Mouse (Mus musculus): ENCODE results near the gene Med12l. TPM values are rescaled to one million over a fixed set of nuclear protein-coding genes. Genes with fewer than 3 reads are reported as not detected.
A peak's percentile ranks its signal among the peaks of the same experiment; 100 is the strongest.

The Med12l gene
- polyA plus RNA-seq, 1 experiment from 2014 or later: 2.4 TPM

DNA sequence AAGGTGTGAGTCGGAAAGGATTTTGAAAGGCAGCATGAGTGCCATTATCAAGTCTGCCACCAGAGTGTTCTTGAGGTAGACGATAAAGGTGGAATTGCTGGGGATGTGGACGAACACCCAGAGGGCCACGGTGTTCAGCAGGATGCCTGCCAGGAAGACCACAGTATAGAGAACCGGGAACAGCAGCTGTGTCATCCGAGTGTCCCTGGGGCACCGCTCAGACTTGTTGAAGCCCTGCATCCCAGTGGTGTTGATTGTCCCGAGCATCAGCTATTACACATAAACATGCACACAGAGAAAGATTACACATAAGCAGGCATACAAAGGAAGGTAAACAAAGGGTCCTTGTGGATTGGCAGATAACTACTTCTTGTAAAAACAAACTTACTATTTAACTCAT, 204.5 kb downstream of the Med12l start:
- H3K27me3 ChIP-seq: no peaks in the 10 kb centered on the region
- H3K36me3 ChIP-seq: no peaks in the 10 kb centered on the region
- no peak for ATAC-seq (replicated peaks; ENCODE audit: low FRiP score)
- peaks cover 5% of the 10 kb centered on the region for H3K4me1 ChIP-seq
- WGBS: 75% methylated on average over 8 of the region's 8 CpGs
- H3K27ac ChIP-seq: no peak overlapping the region
- no peak overlapping the region for H3K9ac ChIP-seq
- no peaks in the 10 kb centered on the region for H3K9me3 ChIP-seq (replicated peaks)
- H3K4me3 ChIP-seq (replicated peaks): no peak overlapping the region
- H3K4me2 ChIP-seq: no peak overlapping the region

DNA sequence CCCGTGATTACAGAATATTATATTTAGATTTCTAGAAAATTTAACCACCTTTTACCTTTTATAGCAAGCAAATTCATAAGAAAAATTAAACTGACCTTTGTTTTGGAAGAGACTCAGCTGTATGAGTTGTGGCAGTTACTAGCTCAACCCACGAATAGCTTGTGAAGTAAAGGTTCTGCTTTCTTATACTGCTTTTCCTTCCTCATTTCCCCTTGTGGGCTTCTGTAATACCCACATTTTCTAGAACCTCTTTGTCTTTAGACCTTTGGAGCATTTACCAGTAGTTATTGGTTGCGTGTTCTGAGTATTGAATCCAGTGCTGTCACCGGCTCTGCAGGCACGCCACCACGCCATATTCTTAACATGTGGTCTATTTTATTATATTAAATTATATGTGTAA, 205.1 kb downstream of the Med12l start, which contains the start of gene P2ry13:
Gene P2ry13 (minus strand): TSS at position 156 of the 400 bp plus-strand sequence.
- Histone ChIP-seq H3K4me1 (peaks cover 5% of the 10 kb centered on the region), H3K9me3 (replicated peaks) (no peaks in the 10 kb centered on the region), H3K27ac (no peak within 1 kb of the TSS), H3K9ac (no peak within 1 kb of the TSS), H3K27me3 (no peaks in the 10 kb centered on the region), H3K36me3 (no peaks in the 10 kb centered on the region), H3K4me3 (replicated peaks) (no peak within 1 kb of the TSS), H3K4me2 (no peak within 1 kb of the TSS)
- 91% methylated on average over 6 of the region's 6 CpGs for WGBS
- ATAC-seq (replicated peaks; ENCODE audit: low FRiP score): no peak

DNA sequence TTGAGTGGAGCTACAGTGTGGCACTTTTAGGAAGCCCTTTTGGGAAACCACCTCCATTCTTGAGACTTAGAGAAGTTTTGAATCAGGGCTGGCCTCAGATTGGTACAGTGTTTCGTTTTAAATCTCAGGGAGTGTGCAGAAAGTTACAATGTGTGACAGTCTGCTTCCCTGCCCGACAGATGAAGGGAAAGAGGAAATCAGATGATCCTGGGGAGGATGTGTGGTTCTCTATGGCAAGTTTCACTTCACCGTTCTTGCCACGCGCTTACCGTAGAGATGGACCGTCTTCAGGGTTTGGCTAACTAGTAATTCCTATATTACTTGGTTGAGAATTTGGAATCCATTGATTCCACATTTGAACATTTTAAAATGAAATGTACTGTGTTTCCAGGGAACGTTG, 206.2 kb downstream of the Med12l start:
- 82% methylated on average over 8 of the region's 8 CpGs for WGBS
- H3K9me3 ChIP-seq (replicated peaks): no peaks in the 10 kb centered on the region
- no peak overlapping the region for H3K27ac ChIP-seq
- no peak overlapping the region for H3K4me3 ChIP-seq (replicated peaks)
- no peaks in the 10 kb centered on the region for H3K36me3 ChIP-seq
- ATAC-seq (replicated peaks; ENCODE audit: low FRiP score): no peak
- H3K27me3 ChIP-seq: no peaks in the 10 kb centered on the region
- H3K4me1 ChIP-seq: peaks cover 5% of the 10 kb centered on the region
- no peak overlapping the region for H3K9ac ChIP-seq
- no peak overlapping the region for H3K4me2 ChIP-seq

DNA sequence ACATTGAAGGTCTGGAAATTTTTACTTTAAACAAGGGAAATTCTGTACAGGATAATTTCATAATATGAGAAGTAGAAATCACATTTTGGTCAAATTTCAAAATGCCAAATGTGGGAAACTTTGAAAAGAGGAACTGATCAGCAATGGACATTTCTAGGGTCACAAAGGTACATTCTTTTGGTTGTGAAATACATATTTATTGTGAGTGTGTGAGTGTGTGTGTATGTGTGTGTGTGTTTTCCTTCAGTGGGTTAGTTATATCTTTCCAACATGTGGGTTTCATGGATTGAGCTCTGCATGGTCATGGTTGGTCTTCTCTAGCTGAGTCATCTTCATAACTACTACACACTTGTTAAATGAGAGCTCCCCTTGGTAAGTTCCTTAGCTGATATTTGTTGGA, 206.8 kb downstream of the Med12l start:
- Histone ChIP-seq H3K9me3 (replicated peaks) (no peaks in the 10 kb centered on the region), H3K4me2 (no peak overlapping the region), H3K4me1 (peaks cover 5% of the 10 kb centered on the region), H3K27me3 (no peaks in the 10 kb centered on the region), H3K4me3 (replicated peaks) (no peak overlapping the region), H3K36me3 (no peaks in the 10 kb centered on the region), H3K27ac (no peak overlapping the region), H3K9ac (no peak overlapping the region)
- ATAC-seq (replicated peaks; ENCODE audit: low FRiP score): no peak

DNA sequence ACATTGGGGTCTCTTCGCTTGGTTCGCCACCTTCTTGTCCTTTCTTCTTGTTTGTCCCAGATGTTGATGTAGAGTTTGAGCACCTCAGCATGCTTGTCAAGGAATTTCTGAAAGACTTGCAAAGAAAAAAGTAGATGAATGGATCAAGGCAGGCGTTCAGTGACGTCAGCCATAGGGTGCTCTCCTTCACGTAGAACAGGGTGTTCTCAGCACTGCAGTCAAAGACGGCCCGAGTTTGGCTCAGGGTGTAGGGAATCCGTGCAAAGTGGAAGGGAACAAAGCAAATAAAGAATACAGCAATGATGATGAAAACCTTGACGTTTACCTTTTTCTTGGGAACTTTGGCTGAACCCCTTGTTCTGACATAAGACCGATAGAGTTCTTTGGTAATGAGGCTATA, 211.6 kb downstream of the Med12l start:
- no peak for ATAC-seq (replicated peaks; ENCODE audit: low FRiP score)
- no peaks in the 10 kb centered on the region for H3K9me3 ChIP-seq (replicated peaks)
- H3K27me3 ChIP-seq: no peaks in the 10 kb centered on the region
- 94% methylated on average over 10 of the region's 10 CpGs for WGBS
- H3K9ac ChIP-seq: no peak overlapping the region
- no peaks in the 10 kb centered on the region for H3K36me3 ChIP-seq
- H3K4me1 ChIP-seq: no peaks in the 10 kb centered on the region
- H3K4me3 ChIP-seq (replicated peaks): no peak overlapping the region
- H3K27ac ChIP-seq: no peak overlapping the region
- H3K4me2 ChIP-seq: no peak overlapping the region

DNA sequence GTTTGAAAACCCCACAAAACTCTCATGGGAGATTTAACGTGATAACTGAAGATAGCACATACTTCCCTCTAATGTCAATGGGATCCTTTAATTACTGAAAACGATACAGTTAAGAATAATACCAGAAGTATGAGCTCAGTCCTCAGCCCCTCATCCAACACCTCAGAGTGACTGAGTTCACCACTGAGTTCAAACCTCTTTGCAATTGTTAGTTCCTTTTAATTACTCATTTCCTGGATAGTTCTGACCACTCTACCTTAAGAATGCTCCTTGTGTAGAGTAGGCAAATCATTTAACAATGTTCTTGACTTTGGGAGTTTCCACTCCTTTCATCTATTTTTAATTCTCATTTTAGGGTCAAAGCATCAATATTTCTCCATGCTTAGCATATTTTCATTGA, 213.7 kb downstream of the Med12l start:
- H3K27ac ChIP-seq: no peak overlapping the region
- H3K4me2 ChIP-seq: no peak overlapping the region
- WGBS: 87% methylated on average over 2 of the region's 2 CpGs
- ATAC-seq (replicated peaks; ENCODE audit: low FRiP score): no peak
- H3K4me3 ChIP-seq (replicated peaks): no peak overlapping the region
- H3K4me1 ChIP-seq: no peaks in the 10 kb centered on the region
- no peaks in the 10 kb centered on the region for H3K9me3 ChIP-seq (replicated peaks)
- no peak overlapping the region for H3K9ac ChIP-seq
- H3K36me3 ChIP-seq: no peaks in the 10 kb centered on the region
- H3K27me3 ChIP-seq: no peaks in the 10 kb centered on the region

DNA sequence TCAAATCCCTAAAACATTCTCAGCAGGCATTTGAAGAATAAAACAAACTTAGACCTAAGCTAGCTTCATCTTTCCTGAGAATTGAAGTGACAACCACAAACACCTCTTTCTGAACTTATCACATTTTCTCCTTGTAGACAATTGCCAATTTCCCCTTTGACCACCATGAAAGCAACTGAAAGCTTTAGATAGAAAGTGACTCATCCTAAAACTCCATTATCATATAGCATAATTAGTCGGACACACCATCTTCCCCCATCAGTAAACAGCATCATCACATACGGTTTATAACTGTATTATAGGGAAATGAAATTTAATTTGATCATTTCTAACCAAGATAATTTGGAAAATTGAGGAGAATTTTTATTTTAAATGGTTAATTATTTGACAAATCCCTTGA, 216.7 kb downstream of the Med12l start:
- no peaks in the 10 kb centered on the region for H3K27me3 ChIP-seq
- WGBS: 86% methylated on average over 2 of the region's 2 CpGs
- ATAC-seq (replicated peaks; ENCODE audit: low FRiP score): no peak
- H3K4me2 ChIP-seq: no peak overlapping the region
- no peak overlapping the region for H3K9ac ChIP-seq
- no peak overlapping the region for H3K4me3 ChIP-seq (replicated peaks)
- H3K27ac ChIP-seq: no peak overlapping the region
- H3K4me1 ChIP-seq: no peaks in the 10 kb centered on the region
- H3K36me3 ChIP-seq: no peaks in the 10 kb centered on the region
- no peaks in the 10 kb centered on the region for H3K9me3 ChIP-seq (replicated peaks)

DNA sequence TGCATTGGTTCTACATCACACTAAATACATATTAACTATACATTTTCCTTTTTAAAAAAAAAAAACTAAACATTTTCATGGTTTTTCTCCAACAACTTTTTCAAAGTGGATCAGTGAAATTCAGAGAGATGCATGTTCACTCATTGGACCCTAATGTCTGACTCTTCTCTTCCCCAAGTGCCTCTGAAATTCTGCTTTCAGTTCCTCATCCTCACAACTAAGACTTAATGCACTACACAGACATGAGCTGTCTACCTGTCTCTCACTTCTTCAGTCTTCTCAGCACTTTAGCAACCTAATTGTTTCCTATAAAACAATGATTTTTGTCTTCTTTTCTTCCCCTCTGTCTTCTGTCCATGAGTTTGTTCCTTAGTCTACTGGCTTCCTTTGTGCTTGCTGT, 219.8 kb downstream of the Med12l start:
- H3K9me3 ChIP-seq (replicated peaks): no peaks in the 10 kb centered on the region
- no peak overlapping the region for H3K9ac ChIP-seq
- no peak overlapping the region for H3K4me2 ChIP-seq
- H3K36me3 ChIP-seq: no peaks in the 10 kb centered on the region
- H3K27me3 ChIP-seq: no peaks in the 10 kb centered on the region
- no peak overlapping the region for H3K27ac ChIP-seq
- peaks cover 8% of the 10 kb centered on the region for H3K4me1 ChIP-seq
- H3K4me3 ChIP-seq (replicated peaks): no peak overlapping the region
- no peak for ATAC-seq (replicated peaks; ENCODE audit: low FRiP score)

DNA sequence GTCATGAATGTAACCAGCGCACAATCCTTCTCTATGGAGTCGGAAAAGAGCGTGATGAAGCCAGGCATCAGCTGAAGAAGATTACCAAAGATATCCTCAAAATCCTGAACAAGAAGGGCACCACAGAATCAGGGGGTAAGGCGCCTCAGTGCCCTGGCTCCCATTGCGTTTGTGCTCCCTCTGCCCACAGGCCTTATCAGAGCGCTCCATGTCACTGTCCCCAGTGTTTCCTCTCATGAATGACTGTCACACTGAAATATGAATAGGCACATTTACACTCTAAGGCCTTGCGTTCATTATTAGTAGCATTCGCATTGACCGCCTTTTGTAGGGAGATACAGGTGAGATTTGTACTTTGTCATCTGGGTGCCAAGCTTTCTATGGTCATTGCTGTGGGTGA, 222.1 kb downstream of the Med12l start:
- ATAC-seq (replicated peaks; ENCODE audit: low FRiP score): no peak
- WGBS: 96% methylated on average over 9 of the region's 9 CpGs
- no peak overlapping the region for H3K9ac ChIP-seq
- H3K27ac ChIP-seq: no peak overlapping the region
- H3K36me3 ChIP-seq: no peaks in the 10 kb centered on the region
- H3K4me1 ChIP-seq: peaks cover 8% of the 10 kb centered on the region
- H3K4me2 ChIP-seq: no peak overlapping the region
- no peak overlapping the region for H3K4me3 ChIP-seq (replicated peaks)
- no peaks in the 10 kb centered on the region for H3K27me3 ChIP-seq
- H3K9me3 ChIP-seq (replicated peaks): no peaks in the 10 kb centered on the region

DNA sequence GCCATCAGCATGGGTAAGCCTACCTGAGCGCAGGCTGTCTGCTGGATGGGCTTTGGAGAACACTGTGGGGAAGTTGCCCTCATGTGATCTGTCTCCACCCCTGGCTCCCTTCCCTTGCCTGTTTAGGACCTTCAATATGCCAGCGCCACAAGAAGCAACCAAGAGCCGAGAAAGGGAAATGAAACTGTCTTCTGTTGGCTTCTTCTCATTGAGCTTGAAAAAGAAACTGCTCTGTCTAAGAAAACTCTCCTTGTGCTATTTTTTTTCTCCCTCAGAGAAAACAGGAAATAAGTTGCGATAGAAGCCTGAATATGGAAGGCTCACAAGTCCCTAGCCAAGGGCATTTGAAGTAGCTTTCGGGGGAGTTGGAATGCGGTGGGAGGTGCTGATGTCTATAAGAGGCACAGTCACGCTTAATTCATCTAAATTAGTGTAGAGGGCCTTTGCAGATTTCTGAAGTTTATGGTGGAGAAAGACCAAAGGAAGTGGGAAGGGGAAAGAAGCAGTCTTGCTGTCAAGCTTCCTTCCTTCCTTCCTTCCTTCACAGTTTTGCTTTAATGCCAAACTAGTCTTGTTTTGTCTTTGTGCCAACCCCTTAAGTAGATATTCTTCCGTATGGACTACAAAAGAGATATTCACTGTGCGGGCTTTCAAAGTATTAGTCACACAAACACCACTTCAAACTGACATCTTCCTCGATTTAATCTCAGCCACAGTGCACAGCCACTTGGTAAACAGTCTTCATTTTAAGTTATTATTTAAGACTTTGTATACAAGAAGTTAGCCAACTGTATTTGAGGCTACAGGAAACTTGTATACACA, 223.3 kb downstream of the Med12l start:
- Histone ChIP-seq H3K27me3 (no peaks in the 10 kb centered on the region), H3K4me2 (no peak overlapping the region; the same call in 1 of the 2 replicates), H3K36me3 (no peaks in the 10 kb centered on the region), H3K4me1 (peaks cover 8% of the 10 kb centered on the region), H3K9me3 (replicated peaks) (no peaks in the 10 kb centered on the region), H3K9ac (no peak overlapping the region), H3K4me3 (replicated peaks) (no peak overlapping the region), H3K27ac (peak overlapping the region; percentile 81)
- WGBS: 47% methylated on average over 10 of the region's 10 CpGs
- peak; percentile 56 for ATAC-seq (replicated peaks; ENCODE audit: low FRiP score)

DNA sequence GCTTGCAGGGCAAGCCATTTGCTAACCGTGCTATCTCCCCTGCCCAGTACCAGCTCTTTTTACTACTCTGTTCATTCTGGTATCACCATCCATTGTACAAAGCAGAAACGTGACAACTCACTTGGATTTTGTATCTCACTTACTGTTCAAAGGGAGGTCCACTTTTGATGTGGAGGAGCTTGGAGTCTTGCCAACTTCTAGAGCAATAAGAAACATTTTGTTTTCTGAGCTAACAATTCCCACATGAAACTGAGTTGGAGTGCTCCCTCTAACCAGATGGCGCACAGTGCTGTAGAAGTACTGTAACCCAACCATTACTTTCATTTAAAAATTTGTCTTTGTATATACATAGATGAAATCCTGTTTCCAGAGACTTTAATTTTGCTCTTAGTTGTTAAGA, 225.3 kb downstream of the Med12l start:
- no peak overlapping the region for H3K4me2 ChIP-seq
- H3K36me3 ChIP-seq: no peaks in the 10 kb centered on the region
- H3K27me3 ChIP-seq: no peaks in the 10 kb centered on the region
- no peak overlapping the region for H3K9ac ChIP-seq
- H3K27ac ChIP-seq: no peak overlapping the region
- no peaks in the 10 kb centered on the region for H3K9me3 ChIP-seq (replicated peaks)
- peaks cover 8% of the 10 kb centered on the region for H3K4me1 ChIP-seq
- WGBS: 70% methylated on average over 3 of the region's 3 CpGs
- no peak overlapping the region for H3K4me3 ChIP-seq (replicated peaks)
- ATAC-seq (replicated peaks; ENCODE audit: low FRiP score): no peak

DNA sequence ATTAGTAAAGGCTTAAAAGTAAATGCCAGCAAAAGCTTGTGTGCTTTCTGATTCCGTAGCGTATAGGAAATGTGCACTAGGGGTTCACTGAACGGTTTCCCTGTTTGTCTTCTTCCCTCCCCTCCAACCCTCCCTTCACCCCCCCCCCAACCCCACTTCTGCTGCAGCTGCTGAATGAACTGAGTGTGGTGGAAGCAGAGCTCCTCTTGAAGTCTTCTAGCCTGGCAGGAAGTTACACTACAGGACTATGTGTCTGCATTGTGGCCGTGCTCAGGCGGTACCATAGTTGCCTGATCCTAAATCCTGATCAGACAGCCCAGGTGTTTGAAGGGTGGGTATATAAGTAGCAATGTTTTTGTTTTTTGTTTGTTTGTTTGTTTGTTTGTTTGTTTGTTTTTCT, 229.3 kb downstream of the Med12l start:
- Histone ChIP-seq H3K27me3 (no peaks in the 10 kb centered on the region), H3K4me3 (replicated peaks) (no peak overlapping the region), H3K9me3 (replicated peaks) (no peaks in the 10 kb centered on the region), H3K4me2 (no peak overlapping the region), H3K36me3 (no peaks in the 10 kb centered on the region), H3K9ac (no peak overlapping the region), H3K27ac (no peak overlapping the region), H3K4me1 (no peaks in the 10 kb centered on the region)
- ATAC-seq (replicated peaks; ENCODE audit: low FRiP score): no peak
- 68% methylated on average over 5 of the region's 5 CpGs for WGBS

DNA sequence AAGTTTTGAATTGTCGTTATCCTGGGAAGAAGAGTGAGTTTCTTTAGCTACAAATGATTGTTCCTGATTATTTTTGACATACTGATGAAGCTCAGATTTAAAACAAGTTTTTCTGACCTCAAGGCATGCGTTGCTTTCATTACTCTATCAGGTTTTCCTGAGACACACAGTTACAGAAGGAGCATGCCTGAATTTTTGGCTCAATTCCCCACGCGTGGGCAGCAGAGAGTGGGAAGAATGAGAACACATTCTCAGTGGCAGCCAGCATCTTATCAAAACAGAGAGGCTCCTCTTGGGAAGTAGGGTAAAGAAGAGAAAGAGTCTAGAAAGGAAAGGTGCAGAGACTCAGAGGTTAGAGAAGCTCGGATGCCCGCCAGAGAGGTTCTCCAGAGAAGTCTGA, 237.8 kb downstream of the Med12l start:
- Histone ChIP-seq H3K36me3 (no peaks in the 10 kb centered on the region), H3K9me3 (replicated peaks) (no peaks in the 10 kb centered on the region), H3K27ac (no peak overlapping the region), H3K4me1 (no peaks in the 10 kb centered on the region), H3K9ac (no peak overlapping the region), H3K4me2 (no peak overlapping the region), H3K4me3 (replicated peaks) (no peak overlapping the region), H3K27me3 (no peaks in the 10 kb centered on the region)
- WGBS: 56% methylated on average over 6 of the region's 6 CpGs
- no peak for ATAC-seq (replicated peaks; ENCODE audit: low FRiP score)
